Mouse (Mus musculus): ENCODE data around the gene Metrn. TPM values are rescaled to one million over a fixed set of nuclear protein-coding genes. Genes with fewer than 3 reads are reported as not detected.

Metrn gene
- polyA plus RNA-seq, 1 experiment from 2014 or later = 8.6 TPM

- ATAC-seq (replicated peaks; ENCODE audit: low FRiP score, low TSS enrichment, low read depth) (peak; percentile 3; the same call in 1 of the 2 replicates), DNase-seq (ENCODE audit: low spot score) (no peak)
- Histone ChIP-seq H3K27me3 (replicated peaks; ENCODE audit: control insufficient read depth, insufficient read depth, low read length) (no peaks in the 10 kb centered on the region), H3K4me2 (ENCODE audit: low read length) (peak overlapping the region; percentile 91), H3K9ac (ENCODE audit: low read length) (peak overlapping the region; percentile 74), H3K36me3 (ENCODE audit: control insufficient read depth, insufficient read depth, low read length) (peaks cover 27% of the 10 kb centered on the region), H3K4me1 (replicated peaks; ENCODE audit: control insufficient read depth, insufficient read depth, low read length) (peaks cover 30% of the 10 kb centered on the region), H3K4me3 (ENCODE audit: low read depth, low read length) (peak overlapping the region; percentile 88), H3K9me3 (ENCODE audit: control insufficient read depth, low read length) (no peaks in the 10 kb centered on the region), H3K27ac (ENCODE audit: low read depth) (peak overlapping the region; percentile 98; the same call in 1 of the 2 replicates)
- 27% methylated on average over 19 of the region's 19 CpGs for WGBS
These were observed 5.6 kb downstream of the Metrn start for GRCm38 (mm10) chr17:25791320-25791842.

DNA sequence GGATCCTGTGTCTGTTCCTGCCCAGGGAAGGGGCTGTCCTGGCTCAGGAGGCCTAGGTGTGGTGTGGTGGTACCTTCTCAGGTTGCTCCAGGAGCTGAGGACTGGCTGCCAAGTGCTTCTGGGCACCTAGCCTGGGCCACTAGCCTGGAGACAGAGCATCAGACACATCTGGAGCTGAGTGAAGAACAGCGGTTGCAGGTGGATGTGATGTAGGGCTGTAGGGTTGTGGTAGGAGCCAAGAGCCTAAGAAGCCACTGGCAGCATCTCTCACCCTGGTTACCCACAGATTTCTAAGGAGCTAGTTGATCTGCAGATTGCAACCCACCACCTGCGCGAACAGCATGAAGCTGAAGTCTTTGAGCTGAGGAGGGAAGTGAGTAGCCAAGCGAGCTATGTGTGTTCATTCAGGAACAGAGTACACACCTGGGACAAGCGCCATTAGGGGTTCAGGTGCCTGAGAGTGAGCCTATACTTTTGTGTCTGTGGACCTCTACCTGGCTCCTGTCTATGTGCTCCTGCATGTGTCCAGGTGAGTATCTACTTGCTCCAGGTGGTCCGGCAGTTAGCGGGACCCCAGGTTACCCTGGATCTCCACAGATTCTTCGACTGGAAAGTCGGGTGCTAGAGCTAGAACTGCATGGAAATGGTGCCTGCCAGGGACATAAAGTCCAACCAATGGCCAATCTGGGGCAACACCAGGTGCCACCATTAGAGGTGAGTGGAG, 10.0 kb downstream of the Metrn start:
- no peaks in the 10 kb centered on the region for H3K27me3 ChIP-seq (replicated peaks; ENCODE audit: control insufficient read depth, insufficient read depth, low read length)

GRCm38 (mm10) chr17:25786280-25786679, 10.7 kb downstream of the Metrn start, which contains the start of gene Ccdc78:
Gene Ccdc78 (plus strand): TSS chr17:25786580.
- 80% methylated on average over 3 of the region's 3 CpGs for WGBS
- H3K27ac ChIP-seq (ENCODE audit: low read depth) = peak within 1 kb of the TSS; percentile 79; the same call in 1 of the 2 replicates
- ATAC-seq (replicated peaks; ENCODE audit: low FRiP score, low TSS enrichment, low read depth) = no peak

More for the DNA sequence above, 10.0 kb downstream of the Metrn start:
- Histone ChIP-seq H3K27ac (ENCODE audit: low read depth) (no peak overlapping the region), H3K4me3 (ENCODE audit: low read depth, low read length) (no peak overlapping the region), H3K9me3 (ENCODE audit: control insufficient read depth, low read length) (no peaks in the 10 kb centered on the region), H3K4me1 (replicated peaks; ENCODE audit: control insufficient read depth, insufficient read depth, low read length) (peaks cover 23% of the 10 kb centered on the region), H3K36me3 (ENCODE audit: control insufficient read depth, insufficient read depth, low read length) (peaks cover 43% of the 10 kb centered on the region), H3K4me2 (ENCODE audit: low read length) (no peak overlapping the region), H3K9ac (ENCODE audit: low read length) (no peak overlapping the region)
- ATAC-seq (replicated peaks; ENCODE audit: low FRiP score, low TSS enrichment, low read depth) (no peak), DNase-seq (ENCODE audit: low spot score) (no peak)
- WGBS = 89% methylated on average over 9 of the region's 9 CpGs

GRCm38 (mm10) chr17:25785281-25785745, 11.6 kb downstream of the Metrn start, which contains the start of gene Haghl:
Gene Haghl (minus strand): TSS chr17:25785673.
- DNase-seq (ENCODE audit: low spot score) = peak; percentile 99
- H3K4me3 ChIP-seq (ENCODE audit: low read depth, low read length) = peak within 1 kb of the TSS; percentile 94
- H3K27me3 ChIP-seq (replicated peaks; ENCODE audit: control insufficient read depth, insufficient read depth, low read length) = no peaks in the 10 kb centered on the region
- H3K9ac ChIP-seq (ENCODE audit: low read length) = peak within 1 kb of the TSS; percentile 65
- peak; percentile 82 for ATAC-seq (replicated peaks; ENCODE audit: low FRiP score, low TSS enrichment, low read depth)
- H3K27ac ChIP-seq (ENCODE audit: low read depth) = peak within 1 kb of the TSS; percentile 79
- peaks cover 12% of the 10 kb centered on the region for H3K4me1 ChIP-seq (replicated peaks; ENCODE audit: control insufficient read depth, insufficient read depth, low read length)
- H3K4me2 ChIP-seq (ENCODE audit: low read length) = peak within 1 kb of the TSS; percentile 94
- H3K9me3 ChIP-seq (ENCODE audit: control insufficient read depth, low read length) = no peaks in the 10 kb centered on the region
- WGBS = under 1% methylated on average over 23 of the region's 23 CpGs
- peaks cover 56% of the 10 kb centered on the region for H3K36me3 ChIP-seq (ENCODE audit: control insufficient read depth, insufficient read depth, low read length)

More at GRCm38 (mm10) chr17:25786280-25786679, 10.7 kb downstream of the Metrn start, which contains the start of gene Ccdc78:
- peaks cover 50% of the 10 kb centered on the region for H3K36me3 ChIP-seq (ENCODE audit: control insufficient read depth, insufficient read depth, low read length)
- peaks cover 18% of the 10 kb centered on the region for H3K4me1 ChIP-seq (replicated peaks; ENCODE audit: control insufficient read depth, insufficient read depth, low read length)
- H3K9ac ChIP-seq (ENCODE audit: low read length) = peak within 1 kb of the TSS; percentile 65
- H3K9me3 ChIP-seq (ENCODE audit: control insufficient read depth, low read length) = no peaks in the 10 kb centered on the region
- peak within 1 kb of the TSS; percentile 94 for H3K4me2 ChIP-seq (ENCODE audit: low read length)
- no peak for DNase-seq (ENCODE audit: low spot score)
- no peaks in the 10 kb centered on the region for H3K27me3 ChIP-seq (replicated peaks; ENCODE audit: control insufficient read depth, insufficient read depth, low read length)
- peak within 1 kb of the TSS; percentile 94 for H3K4me3 ChIP-seq (ENCODE audit: low read depth, low read length)

GRCm38 (mm10) chr17:25783861-25784574, 12.9 kb downstream of the Metrn start:
- no peak overlapping the region for H3K9ac ChIP-seq (ENCODE audit: low read length)

GRCm38 (mm10) chr17:25783086-25783485, 13.8 kb downstream of the Metrn start:
- peaks cover 46% of the 10 kb centered on the region for H3K36me3 ChIP-seq (ENCODE audit: control insufficient read depth, insufficient read depth, low read length)
- no peaks in the 10 kb centered on the region for H3K9me3 ChIP-seq (ENCODE audit: control insufficient read depth, low read length)
- 75% methylated on average over 7 of the region's 7 CpGs for WGBS
- no peaks in the 10 kb centered on the region for H3K27me3 ChIP-seq (replicated peaks; ENCODE audit: control insufficient read depth, insufficient read depth, low read length)
- no peak overlapping the region for H3K4me2 ChIP-seq (ENCODE audit: low read length)
- no peak overlapping the region for H3K9ac ChIP-seq (ENCODE audit: low read length)
- ATAC-seq (replicated peaks; ENCODE audit: low FRiP score, low TSS enrichment, low read depth) (no peak), DNase-seq (ENCODE audit: low spot score) (no peak)
- H3K4me3 ChIP-seq (ENCODE audit: low read depth, low read length) = no peak overlapping the region
- H3K4me1 ChIP-seq (replicated peaks; ENCODE audit: control insufficient read depth, insufficient read depth, low read length) = peaks cover 12% of the 10 kb centered on the region
- no peak overlapping the region for H3K27ac ChIP-seq (ENCODE audit: low read depth)

More at GRCm38 (mm10) chr17:25783861-25784574, 12.9 kb downstream of the Metrn start:
- Histone ChIP-seq H3K4me3 (ENCODE audit: low read depth, low read length) (peak overlapping the region; percentile 94; the same call in 1 of the 2 replicates), H3K27me3 (replicated peaks; ENCODE audit: control insufficient read depth, insufficient read depth, low read length) (no peaks in the 10 kb centered on the region), H3K4me2 (ENCODE audit: low read length) (peak overlapping the region; percentile 94), H3K4me1 (replicated peaks; ENCODE audit: control insufficient read depth, insufficient read depth, low read length) (peaks cover 12% of the 10 kb centered on the region), H3K36me3 (ENCODE audit: control insufficient read depth, insufficient read depth, low read length) (peaks cover 53% of the 10 kb centered on the region), H3K27ac (ENCODE audit: low read depth) (no peak overlapping the region), H3K9me3 (ENCODE audit: control insufficient read depth, low read length) (no peaks in the 10 kb centered on the region)
- ATAC-seq (replicated peaks; ENCODE audit: low FRiP score, low TSS enrichment, low read depth) = no peak
- WGBS = 78% methylated on average over 15 of the region's 15 CpGs
- DNase-seq (ENCODE audit: low spot score) = no peak

DNA sequence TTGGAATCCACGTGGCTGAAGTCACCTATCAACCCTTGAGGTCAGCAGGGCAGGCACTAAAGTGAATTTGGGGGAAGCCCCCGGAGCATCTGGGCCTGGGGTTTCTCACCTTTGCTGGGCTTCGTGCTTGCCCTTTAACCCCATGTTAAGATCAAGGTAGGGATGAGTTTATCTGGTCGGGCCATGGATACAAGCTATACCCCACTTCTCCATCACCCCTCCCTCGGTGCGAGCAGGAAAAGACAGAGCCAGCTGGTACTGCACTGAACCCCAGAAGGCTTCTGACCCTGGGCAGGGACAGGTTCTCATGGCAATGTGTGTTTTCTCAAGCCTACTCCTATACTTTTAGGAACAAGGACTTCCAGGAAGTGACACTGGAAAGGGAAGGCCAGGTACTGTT, 15.6 kb downstream of the Metrn start:
- H3K9me3 ChIP-seq (ENCODE audit: control insufficient read depth, low read length) = no peaks in the 10 kb centered on the region
- H3K9ac ChIP-seq (ENCODE audit: low read length) = no peak overlapping the region
- no peak overlapping the region for H3K4me2 ChIP-seq (ENCODE audit: low read length)
- no peak overlapping the region for H3K4me3 ChIP-seq (ENCODE audit: low read depth, low read length)
- 67% methylated on average over 6 of the region's 6 CpGs for WGBS
- H3K27ac ChIP-seq (ENCODE audit: low read depth) = no peak overlapping the region
- no peak for DNase-seq (ENCODE audit: low spot score)
- H3K4me1 ChIP-seq (replicated peaks; ENCODE audit: control insufficient read depth, insufficient read depth, low read length) = peaks cover 12% of the 10 kb centered on the region
- no peak for ATAC-seq (replicated peaks; ENCODE audit: low FRiP score, low TSS enrichment, low read depth)
- H3K36me3 ChIP-seq (ENCODE audit: control insufficient read depth, insufficient read depth, low read length) = peaks cover 45% of the 10 kb centered on the region
- no peaks in the 10 kb centered on the region for H3K27me3 ChIP-seq (replicated peaks; ENCODE audit: control insufficient read depth, insufficient read depth, low read length)

DNA sequence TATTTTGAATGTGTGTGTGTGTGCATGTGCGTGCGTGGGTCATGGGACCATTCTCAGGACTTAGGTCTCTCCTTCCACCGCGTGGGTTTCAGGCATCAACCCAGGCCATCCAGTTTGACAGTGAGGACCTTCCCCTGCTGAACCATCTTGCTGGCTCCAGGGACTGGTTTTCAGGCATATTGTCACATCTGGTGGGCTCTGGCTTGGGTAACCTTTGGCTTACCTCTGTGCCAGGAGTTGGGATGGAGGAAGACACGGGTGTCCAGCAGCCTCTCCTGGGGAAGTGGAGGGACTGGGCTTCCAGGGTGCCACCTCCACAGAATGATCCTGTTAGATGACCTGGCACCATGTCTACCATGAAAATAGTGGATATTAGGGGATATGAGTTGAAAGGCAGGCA, 19.0 kb downstream of the Metrn start:
- peaks cover 39% of the 10 kb centered on the region for H3K36me3 ChIP-seq (ENCODE audit: control insufficient read depth, insufficient read depth, low read length)

More for the DNA sequence above, 19.0 kb downstream of the Metrn start:
- Histone ChIP-seq H3K27me3 (replicated peaks; ENCODE audit: control insufficient read depth, insufficient read depth, low read length) (no peaks in the 10 kb centered on the region), H3K9ac (ENCODE audit: low read length) (no peak overlapping the region), H3K27ac (ENCODE audit: low read depth) (no peak overlapping the region), H3K4me2 (ENCODE audit: low read length) (no peak overlapping the region), H3K4me3 (ENCODE audit: low read depth, low read length) (no peak overlapping the region), H3K4me1 (replicated peaks; ENCODE audit: control insufficient read depth, insufficient read depth, low read length) (peaks cover 9% of the 10 kb centered on the region), H3K9me3 (ENCODE audit: control insufficient read depth, low read length) (no peaks in the 10 kb centered on the region)
- ATAC-seq (replicated peaks; ENCODE audit: low FRiP score, low TSS enrichment, low read depth) (no peak), DNase-seq (ENCODE audit: low spot score) (no peak)
- 93% methylated on average over 5 of the region's 5 CpGs for WGBS

Measured in intestine, embryonic 14.5 days (tissue).